Mouse (Mus musculus): Measurements from ENCODE around the gene Mtmr6.
"Not testable (repeated sequence)": the region's sequence is repeated elsewhere in the genome, so short reads cannot be mapped to it uniquely, and the experiment has no call there.

Mtmr6 gene

GRCm38 (mm10) chr14:60300224-60300991 lies 35.4 kb downstream of the Mtmr6 start:
- no peak for DNase-seq

- DNase-seq, result no peak
Measured at GRCm38 (mm10) chr14:60301024-60301423, 36.0 kb downstream of the Mtmr6 start.

GRCm38 (mm10) chr14:60302441-60302840 lies 37.4 kb downstream of the Mtmr6 start:
- no peak for DNase-seq

- peak; percentile 32 for DNase-seq
Measured at GRCm38 (mm10) chr14:60304441-60305220, 39.6 kb downstream of the Mtmr6 start.

GRCm38 (mm10) chr14:60308113-60308512 lies 43.1 kb downstream of the Mtmr6 start:
- DNase-seq, result no peak

GRCm38 (mm10) chr14:60310691-60311090 lies 45.7 kb downstream of the Mtmr6 start:
- no peak for DNase-seq

- no peak for DNase-seq
Measured at GRCm38 (mm10) chr14:60319231-60319630, 54.2 kb downstream of the Mtmr6 start.

- DNase-seq, result no peak
Measured at GRCm38 (mm10) chr14:60320813-60321212, 55.8 kb downstream of the Mtmr6 start.

GRCm38 (mm10) chr14:60340001-60340400 lies 75.0 kb downstream of the Mtmr6 start:
- DNase-seq, result not testable (repeated sequence)

- DNase-seq, result no peak
Measured at GRCm38 (mm10) chr14:60340570-60340969, 75.5 kb downstream of the Mtmr6 start.

GRCm38 (mm10) chr14:60345326-60345876 lies 80.4 kb downstream of the Mtmr6 start:
- no peak for DNase-seq

Data from lung, postnatal 14 days (tissue).